Mouse (Mus musculus): ENCODE measurements around the gene Mink1.

- TF ChIP-seq CTCF (IDR thresholded peaks at IDR 0.05; ENCODE audit: borderline replicate concordance, control insufficient read depth, extremely low read depth, insufficient read depth, low read length, poor library complexity) (no peak), POLR2A (IDR thresholded peaks at IDR 0.05; ENCODE audit: control insufficient read depth, extremely low read depth, insufficient read depth, low read length, poor library complexity) (no peak)
These were observed 95.3 kb downstream of the Mink1 start for GRCm38 (mm10) chr11:70657991-70658390.

All from thymus, adult 2 months (tissue).